Mouse (Mus musculus): ENCODE data around the gene Inpp4b.
A peak's percentile ranks its signal among the peaks of the same experiment; 100 is the strongest.

Gene Inpp4b

DNA sequence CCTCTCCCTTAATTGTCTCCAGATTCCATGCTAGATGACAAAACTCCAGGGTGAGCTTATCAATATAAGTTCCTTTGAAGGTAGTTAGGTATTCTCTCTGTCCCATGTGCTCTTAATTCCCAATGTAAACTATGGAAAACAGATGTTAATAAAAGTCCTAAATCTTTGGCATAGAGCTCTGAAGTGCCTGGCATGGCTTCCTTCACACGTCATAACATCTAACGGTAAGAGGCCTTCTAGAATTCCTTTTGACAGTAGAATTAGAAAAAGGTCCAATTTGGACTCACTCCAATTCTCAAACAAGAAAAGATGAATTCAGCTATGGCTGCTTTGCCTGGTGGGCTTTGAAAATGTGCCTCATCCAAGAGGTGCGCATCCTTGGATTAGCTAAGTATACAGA is 236.6 kb downstream of the Inpp4b start:
- no peak for DNase-seq (ENCODE audit: low read depth)

GRCm38 (mm10) chr8:81581817-81582437 is 239.6 kb downstream of the Inpp4b start:
- no peak for DNase-seq (ENCODE audit: low read depth)

- no peak for DNase-seq (ENCODE audit: low read depth)
These were observed 240.6 kb downstream of the Inpp4b start for GRCm38 (mm10) chr8:81582906-81583305.

DNA sequence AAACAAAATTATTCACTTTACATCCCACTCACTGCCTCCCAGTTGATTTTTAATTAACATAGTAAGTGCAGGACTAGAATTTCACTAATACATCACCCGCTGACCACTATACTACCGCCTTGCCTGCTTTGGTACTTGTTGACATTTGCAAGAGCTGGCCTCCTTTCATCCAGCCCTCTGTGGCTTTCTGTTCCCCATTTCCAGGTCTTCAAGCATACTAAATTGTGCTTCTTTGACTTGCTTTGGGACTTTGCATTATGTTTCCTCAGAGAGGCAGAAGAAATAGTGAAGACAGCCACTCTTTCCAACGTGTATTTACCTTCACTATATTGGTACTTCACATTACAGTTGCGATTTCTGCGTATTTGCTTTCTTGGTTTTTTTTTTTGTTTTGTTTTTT is 244.4 kb downstream of the Inpp4b start:
- no peak for DNase-seq (ENCODE audit: low read depth)

DNA sequence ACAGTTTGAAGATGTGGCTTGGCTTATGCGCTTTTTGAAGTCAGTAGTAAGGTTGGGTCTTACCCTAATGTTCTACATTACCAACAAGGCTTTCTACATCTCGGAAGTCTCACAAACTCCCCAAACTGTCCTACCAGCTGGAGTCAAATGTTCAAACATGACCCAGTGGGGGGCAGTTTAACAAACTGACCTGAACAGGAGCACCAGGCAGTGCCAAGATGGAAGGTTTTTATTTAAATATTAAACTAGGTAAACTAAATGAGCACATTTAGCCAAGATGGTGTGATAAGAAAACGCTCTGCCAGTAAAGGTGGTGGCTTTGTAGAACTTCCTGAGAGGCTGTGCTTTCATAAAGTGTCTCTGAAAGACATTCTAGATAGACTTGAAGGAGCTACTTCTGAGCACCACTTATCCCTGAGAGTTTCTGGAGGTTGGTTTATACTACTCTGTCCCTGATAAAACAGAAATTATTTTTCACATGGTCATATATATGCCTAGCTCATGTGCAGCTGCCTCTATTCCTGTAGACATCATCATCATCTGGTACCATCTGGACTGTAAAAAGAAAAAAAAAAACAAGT is 251.9 kb downstream of the Inpp4b start:
- DNase-seq (ENCODE audit: low read depth), result no peak

DNA sequence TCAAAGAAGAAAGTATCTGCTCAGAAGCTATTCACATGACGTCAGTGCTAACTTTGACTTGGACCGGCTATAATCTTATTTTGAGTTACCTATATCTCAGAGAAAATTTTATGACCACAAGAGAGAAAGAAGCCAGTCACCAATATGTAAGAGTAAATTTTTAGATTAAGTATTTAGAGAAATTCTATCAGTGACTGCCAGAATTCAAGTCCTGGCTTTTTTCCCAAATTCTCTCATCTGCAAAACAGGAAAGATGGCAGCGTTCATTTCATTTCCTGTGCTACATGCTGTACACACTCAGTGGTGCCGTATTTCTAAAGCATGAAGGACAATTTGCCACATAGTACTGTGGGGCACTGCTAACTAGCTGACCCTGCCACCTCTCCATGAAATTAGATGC is 256.9 kb downstream of the Inpp4b start:
- DNase-seq (ENCODE audit: low read depth), result no peak

- no peak for DNase-seq (ENCODE audit: low read depth)
These were observed 258.8 kb downstream of the Inpp4b start for GRCm38 (mm10) chr8:81601136-81601535.

DNA sequence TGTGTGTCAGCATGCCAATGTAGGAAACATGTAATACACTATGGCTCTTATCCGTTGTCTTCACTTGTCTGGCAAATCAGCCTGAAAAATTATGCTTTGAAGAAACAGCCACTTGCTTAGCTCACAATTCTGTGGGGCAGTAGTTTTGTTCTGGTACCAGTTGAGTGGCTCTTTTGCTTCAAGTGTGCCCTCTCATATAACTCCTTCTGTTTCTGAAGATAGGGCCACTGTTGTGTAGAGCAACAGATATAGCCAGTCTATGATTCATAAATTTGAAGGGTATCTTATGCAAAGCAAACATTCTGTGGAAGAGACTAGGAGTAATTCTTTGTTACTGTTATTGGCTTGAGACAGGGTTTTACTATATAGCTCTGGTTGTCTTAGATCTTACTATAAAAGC is 265.7 kb downstream of the Inpp4b start:
- no peak for DNase-seq (ENCODE audit: low read depth)

DNA sequence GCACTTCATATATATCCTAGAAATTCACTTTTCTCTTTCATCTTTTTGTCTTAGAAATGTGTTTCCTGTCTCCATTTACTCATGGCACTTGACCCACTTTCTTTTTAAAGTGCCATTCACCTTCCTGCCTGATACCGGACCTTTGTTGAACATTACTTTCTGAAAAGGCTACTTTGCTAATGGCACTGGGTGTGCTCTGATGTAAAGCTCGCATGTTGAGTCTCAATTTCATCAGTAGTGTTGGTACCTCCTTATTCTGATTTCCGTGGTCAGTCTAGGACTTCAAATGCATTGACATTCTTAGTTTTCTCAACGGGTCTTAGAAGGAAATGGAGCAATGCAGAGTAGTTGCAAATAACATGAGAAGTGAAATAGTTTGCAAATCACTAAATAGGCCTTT is 266.7 kb downstream of the Inpp4b start:
- DNase-seq (ENCODE audit: low read depth), result peak; percentile 11

DNA sequence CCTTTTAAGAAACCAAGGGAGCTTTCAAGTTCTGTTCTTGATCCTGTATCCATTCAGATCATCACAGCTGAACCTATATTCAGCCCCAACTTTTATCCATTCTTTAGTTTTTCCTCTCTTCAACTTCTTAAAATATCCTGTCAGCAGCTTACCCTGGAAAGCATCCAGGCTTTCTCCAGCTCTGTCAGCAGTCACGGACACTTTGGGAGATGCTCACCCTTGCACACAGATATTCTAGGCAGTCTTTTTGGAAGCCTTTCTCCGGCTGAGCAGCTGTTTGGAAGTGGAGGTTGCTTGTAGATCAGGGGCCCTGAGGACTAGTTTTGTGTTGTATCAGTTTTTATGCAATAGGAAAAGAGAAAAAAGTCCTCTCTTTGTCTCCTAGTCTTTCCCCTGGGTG is 270.3 kb downstream of the Inpp4b start:
- DNase-seq (ENCODE audit: low read depth), result no peak

DNA sequence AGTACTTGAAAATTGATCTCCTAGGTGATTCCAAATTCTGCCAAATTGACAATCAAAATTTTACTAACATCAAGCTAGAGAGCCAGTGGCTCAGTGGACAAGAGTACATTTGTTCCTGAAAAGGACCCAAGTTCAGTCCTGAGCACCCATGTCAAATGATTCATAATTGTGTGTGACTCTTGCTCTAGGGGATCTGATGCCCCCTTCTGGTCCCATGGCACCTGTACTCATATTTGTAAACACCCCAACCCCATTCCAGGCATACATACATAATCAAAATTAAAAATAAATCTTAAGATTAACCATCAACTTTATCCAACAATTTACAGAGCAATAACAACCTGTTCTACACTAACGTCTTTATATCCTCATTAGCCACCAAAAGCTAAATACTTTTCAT is 271.8 kb downstream of the Inpp4b start:
- no peak for DNase-seq (ENCODE audit: low read depth)

DNA sequence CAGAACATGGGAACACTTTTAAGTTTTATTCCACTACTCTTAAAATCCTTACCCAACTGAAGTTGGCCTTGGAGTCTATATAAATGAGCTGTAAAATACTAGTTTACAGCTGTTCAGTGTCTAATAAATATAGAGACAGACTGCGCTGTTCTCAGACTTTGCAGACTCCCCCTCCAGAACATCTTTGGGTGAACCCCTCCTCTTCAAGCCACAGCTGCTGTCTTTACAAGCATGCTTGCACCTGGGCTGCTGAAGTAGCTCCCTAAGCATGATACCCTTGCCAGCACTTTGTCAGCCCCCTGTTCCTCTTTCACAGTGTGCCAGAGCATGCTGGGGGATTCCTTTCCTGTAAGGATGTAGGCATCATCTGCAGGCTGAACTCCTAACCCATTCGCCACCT is 272.2 kb downstream of the Inpp4b start:
- no peak for DNase-seq (ENCODE audit: low read depth)

DNA sequence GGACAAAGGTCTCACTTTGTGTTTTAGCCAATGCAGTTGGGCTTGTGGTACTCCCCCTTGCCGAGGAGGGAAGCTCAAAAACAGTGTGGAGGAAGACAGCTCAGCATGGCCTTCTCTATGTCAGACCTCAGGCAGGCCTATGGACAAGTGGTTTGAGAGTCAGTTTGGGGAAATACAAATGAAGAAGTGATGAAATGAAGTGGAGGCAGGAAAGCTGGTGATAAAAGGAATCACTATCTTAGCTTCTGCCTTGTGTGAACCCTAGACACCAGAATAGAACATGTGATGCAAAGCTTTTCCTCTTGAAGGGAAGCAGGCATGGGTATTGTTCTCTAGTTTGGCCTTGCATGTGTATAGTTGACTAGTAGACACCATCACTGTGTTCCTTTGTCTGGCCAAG is 273.2 kb downstream of the Inpp4b start:
- DNase-seq (ENCODE audit: low read depth), result no peak

DNA sequence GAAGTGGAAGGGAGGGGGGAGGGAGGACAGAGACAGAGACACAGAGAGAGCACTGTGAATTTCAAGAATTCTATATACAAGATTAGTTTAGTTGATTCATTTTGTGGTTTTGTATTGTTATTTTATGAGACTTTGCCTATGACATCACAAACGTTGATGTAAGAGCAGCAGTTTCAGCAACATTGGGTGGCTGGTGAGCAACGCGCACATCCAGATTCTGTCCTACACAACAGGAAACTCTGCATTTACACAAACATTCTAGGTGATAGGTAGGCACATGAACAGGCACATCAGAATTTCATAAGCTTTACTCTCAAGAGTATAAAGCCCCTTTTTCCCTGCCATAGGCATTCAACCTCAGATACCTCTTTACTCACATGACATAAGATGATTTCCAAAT is 276.6 kb downstream of the Inpp4b start:
- DNase-seq (ENCODE audit: low read depth), result no peak

GRCm38 (mm10) chr8:81635015-81635414 is 292.7 kb downstream of the Inpp4b start:
- DNase-seq (ENCODE audit: low read depth), result no peak

DNA sequence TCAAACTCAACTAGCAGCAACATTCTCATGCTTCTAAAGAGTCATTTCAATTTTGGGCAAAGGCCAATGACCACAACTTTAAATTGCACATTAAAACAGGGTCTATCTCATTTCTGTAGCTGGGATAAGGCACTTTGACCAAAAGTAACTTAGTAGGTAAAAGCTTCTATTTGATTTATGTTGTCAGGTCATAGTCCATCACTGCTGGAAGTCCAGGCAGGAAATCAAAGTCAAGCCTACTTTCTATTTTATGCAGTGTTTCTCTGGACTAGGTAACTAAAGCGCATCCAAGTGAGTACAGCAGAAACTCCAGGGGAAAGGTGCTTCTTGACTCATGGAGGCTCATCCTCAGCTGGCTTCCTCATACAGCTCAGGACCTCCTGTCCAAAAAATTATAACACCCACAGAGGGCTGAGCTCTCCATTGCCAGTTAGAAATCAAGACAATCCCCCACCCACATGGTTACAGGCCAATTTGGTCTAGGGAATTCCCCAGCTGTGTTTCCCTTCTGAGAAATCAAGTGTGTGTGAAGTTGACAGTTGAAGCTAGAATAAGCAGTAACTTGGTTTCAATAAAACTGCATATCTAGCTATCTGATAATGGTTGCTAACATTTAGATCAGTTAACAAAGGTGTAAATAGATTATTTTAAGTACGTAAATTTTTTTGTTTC is 293.7 kb downstream of the Inpp4b start:
- no peak for DNase-seq (ENCODE audit: low read depth)

DNA sequence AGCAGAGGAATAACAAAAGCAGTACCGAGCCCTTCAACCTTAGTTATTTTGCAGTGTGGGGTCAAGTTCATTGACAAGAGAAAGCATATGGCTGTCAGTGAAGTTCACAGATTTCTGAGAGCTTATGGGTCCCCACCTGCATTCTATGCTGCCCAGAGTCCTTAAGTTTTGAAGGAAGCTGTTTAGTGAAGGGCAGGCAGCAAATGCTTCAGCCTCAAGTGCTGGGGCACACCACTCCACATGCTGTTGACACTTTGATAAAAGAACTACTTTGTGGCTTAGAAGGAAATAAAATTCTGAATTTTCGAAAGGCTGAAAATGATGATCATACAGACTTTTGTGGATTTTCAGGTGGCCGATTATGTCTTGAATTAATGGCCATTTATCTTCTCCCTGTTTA is 296.1 kb downstream of the Inpp4b start:
- DNase-seq (ENCODE audit: low read depth), result no peak

DNA sequence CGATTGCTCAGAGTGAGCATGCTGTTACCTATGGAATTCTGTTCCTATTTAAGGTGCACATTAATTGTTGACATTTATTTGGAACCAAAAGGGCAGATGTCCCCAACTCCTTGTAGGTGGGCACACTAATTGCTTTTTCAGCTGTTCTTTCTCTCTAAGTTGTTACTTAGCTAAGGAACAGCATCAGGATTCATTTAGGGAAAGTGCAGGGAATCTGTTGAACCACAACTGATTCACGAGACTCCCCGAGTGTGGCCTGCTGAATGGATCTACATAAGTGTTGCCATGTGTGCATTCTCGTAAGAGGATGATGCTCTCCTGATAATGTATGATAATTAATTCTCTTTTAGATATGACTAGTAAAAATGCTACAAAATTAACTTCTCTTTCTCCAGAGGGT is 297.5 kb downstream of the Inpp4b start:
- no peak for DNase-seq (ENCODE audit: low read depth)

DNA sequence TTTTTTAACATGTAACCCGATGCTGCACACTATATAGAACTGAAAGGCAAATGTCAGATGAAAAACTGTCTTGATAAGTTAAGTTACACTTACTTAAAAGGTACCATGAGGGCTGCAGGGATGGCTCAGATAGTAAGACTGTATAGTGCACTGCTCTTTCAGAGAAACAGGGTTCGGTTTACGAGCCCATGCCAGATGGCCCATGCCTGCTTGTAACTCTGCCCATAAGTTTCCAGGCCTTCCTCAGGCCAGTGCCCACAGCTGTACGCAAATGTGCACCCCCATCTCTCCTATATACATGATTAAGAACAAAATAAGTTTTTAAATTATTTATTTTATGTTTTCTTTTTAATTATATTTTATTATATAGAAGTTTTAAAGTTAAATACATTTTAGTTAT is 300.7 kb downstream of the Inpp4b start:
- DNase-seq (ENCODE audit: low read depth), result no peak

DNA sequence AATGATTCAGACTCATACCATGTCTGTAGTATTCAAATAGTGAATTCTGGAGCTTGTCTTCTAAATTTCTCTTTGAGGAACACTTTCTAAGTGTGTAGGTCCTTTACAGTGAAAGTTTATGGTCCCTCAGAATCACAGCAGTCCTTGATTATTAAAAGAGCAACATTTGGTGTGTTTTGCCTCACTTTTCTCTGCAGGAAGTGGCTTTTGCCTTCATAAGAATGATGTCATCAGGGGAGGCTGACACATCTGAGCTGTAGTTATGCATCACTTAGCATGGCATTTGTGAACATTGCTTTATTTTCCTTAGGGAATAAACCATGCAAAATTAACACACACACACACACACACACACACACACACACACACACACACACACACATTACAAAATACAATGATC is 349.8 kb downstream of the Inpp4b start:
- no peak for DNase-seq (ENCODE audit: low read depth)

- no peak for DNase-seq (ENCODE audit: low read depth)
These were observed 352.5 kb downstream of the Inpp4b start for GRCm38 (mm10) chr8:81694893-81695292.

DNA sequence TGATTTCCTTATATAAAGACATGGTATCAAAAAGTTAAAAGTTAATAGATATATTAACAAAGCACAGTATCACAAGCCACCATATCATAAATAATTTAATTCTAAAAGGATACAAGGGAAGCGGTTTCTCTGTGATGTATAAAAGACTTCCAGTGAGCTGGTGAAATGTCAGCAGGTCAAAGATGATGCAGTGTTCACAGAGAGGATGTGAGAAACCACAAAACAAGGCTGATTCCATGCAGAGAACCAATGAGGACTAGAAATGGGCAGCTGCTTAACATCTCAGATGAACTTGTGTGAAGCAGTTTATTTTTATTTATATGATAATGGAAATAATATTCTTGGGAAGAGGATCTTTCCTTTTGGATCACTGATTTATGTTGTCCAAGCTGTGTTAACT is 359.7 kb downstream of the Inpp4b start:
- DNase-seq (ENCODE audit: low read depth), result peak; percentile 13

DNA sequence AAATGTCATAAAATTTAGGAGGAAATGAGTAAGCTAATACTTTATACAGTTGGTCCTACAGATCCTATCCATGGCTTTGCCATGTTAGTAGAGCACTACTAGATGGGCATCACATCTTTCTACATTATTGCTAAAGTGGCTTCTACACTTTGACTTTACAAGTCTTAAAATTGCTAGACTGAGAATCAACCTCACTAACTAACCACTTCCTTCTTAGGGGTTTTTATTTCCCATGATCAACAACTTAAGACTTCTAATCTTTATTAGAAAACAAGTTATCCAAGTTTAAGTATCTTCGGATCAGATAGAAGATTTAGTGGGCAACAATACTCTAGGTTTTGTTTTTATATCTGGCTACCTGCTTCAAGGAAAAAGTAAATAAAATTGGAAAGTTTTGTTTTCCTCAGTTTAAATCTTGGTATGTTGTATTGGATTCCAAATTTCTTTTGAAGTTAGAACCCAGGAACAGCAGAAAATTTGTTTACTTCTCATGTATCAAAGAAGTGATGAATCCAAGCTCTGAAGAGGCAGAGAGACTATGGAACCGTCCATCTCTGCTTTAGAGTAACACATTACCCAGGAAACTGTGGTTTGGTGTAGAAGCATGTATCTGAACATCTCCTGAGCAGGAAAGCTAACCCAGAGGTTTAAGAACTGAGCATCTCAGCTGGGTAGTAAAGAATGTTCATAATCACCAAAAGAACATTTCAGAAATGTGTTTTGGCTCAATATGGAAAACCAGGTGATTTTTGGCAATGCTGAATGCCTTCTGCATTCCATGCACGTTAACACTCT is 361.4 kb downstream of the Inpp4b start:
- peak; percentile 9 for DNase-seq (ENCODE audit: low read depth)

Data from 416B (cell line).